In the genomic region with DNA sequence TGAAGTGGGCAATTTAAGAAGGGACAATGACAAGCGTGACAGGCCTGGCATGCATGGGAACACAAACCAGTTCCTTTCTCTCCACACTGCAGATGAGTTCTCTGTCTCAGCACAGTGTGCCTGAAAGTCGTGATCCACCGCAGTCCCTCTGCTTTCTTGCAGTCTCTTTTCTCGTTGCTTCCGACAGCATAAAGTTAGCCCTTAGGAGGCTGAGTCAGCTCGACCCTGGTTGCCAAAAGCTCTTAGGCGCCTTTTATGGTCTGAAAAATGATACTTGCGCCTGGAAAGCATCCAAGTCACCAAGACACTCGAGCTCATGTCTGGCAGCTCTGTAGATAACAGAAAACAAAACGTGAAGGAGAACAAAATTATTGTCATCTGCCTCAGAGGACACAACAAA, we compare ENCODE assay signal across 9 mouse cellular contexts. TPM values are rescaled to one million over a fixed set of nuclear protein-coding genes. Genes with fewer than 3 reads are reported as not detected.
DNase-seq lines count a peak whose midpoint lies in the region.
"Had no signal": no experiment of that assay in that cellular context is flagged by ENCODE, and none has a peak within 500 bp of the region (broad histone marks: within the 10 kb centered on the region; RNA-seq: fewer than 3 reads in every experiment).

No protein-coding gene starts in this region.

- DNase-seq in 3T3-L1 (ENCODE audit: low read depth, low spot score) = peak; percentile 97
- DNase-seq in MEL-GATA-1-ER (ENCODE audit: extremely low read depth, low read depth) = peak; percentile 9
- DNase-seq in forelimb bud, embryonic 11.5 days (ENCODE audit: low read depth, low spot score) = peak; percentile 5
- peak; percentile 75 for DNase-seq in heart, postnatal 4 days
- no peak for DNase-seq in spleen, postnatal 4 days (ENCODE audit: low spot score in 2 of 2)
- DNase-seq in cerebellum, postnatal 14 days = no peak
- no peak for DNase-seq in urinary bladder, postnatal 10 days (ENCODE audit: low spot score)
- DNase-seq in cerebellum, postnatal 10 days = no peak
- DNase-seq: thymus, postnatal 25 days had no signal

RNA-seq across cellular contexts. Expression of gene Slc38a4, which starts 47.1 kb away (rescaled TPM):
- 10 to 100 TPM; 76.1 to 79.8 TPM for total RNA-seq in heart, postnatal 4 days (2021)

Comparison
In these comparisons a context has a peak if more than half of its experiments do, and no peak if none do; other contexts are left out.
1. DNase-seq: peak in 3T3-L1 (single experiment), MEL-GATA-1-ER (single experiment), forelimb bud, embryonic 11.5 days (single experiment) and heart, postnatal 4 days (single experiment); none in spleen, postnatal 4 days (0 of 2), cerebellum, postnatal 14 days (0 of 2), urinary bladder, postnatal 10 days (single experiment) and cerebellum, postnatal 10 days (0 of 2).